Mouse (Mus musculus): ENCODE data around the gene 4930583I09Rik.
A peak's percentile ranks its signal among the peaks of the same experiment; 100 is the strongest.

Gene 4930583I09Rik

GRCm38 (mm10) chr17:64835928-64836327 is at the start of gene 4930583I09Rik:
4930583I09Rik (minus strand) TSS chr17:64836071.
- no peak for DNase-seq

- no peak for DNase-seq
Observed at GRCm38 (mm10) chr17:64876111-64876510, 40.2 kb upstream of the 4930583I09Rik start.

GRCm38 (mm10) chr17:64873651-64874072 is 37.8 kb upstream of the 4930583I09Rik start:
- no peak for DNase-seq

- DNase-seq: no peak
Observed at GRCm38 (mm10) chr17:64863817-64864216, 27.9 kb upstream of the 4930583I09Rik start.

- DNase-seq: no peak
Observed at GRCm38 (mm10) chr17:64860963-64861362, 25.1 kb upstream of the 4930583I09Rik start.

- no peak for DNase-seq
Observed at GRCm38 (mm10) chr17:64858848-64859247, 23.0 kb upstream of the 4930583I09Rik start.

- DNase-seq: no peak
Observed at GRCm38 (mm10) chr17:64848031-64848430, 12.2 kb upstream of the 4930583I09Rik start.

GRCm38 (mm10) chr17:64846654-64847053 is 10.8 kb upstream of the 4930583I09Rik start:
- no peak for DNase-seq

- DNase-seq: no peak
Observed at GRCm38 (mm10) chr17:64836892-64837291, 1.0 kb upstream of the 4930583I09Rik start.

- DNase-seq: no peak
Observed at GRCm38 (mm10) chr17:64836352-64836751, 481 bp upstream of the 4930583I09Rik start.

- DNase-seq: peak; percentile 61
Observed at GRCm38 (mm10) chr17:64833906-64834490, 1.9 kb downstream of the 4930583I09Rik start.

- peak; percentile 79 for DNase-seq
Observed at GRCm38 (mm10) chr17:64833071-64833470, 2.8 kb downstream of the 4930583I09Rik start.

GRCm38 (mm10) chr17:64827482-64827881 is 8.4 kb downstream of the 4930583I09Rik start:
- no peak for DNase-seq

GRCm38 (mm10) chr17:64826843-64827242 is 9.0 kb downstream of the 4930583I09Rik start:
- DNase-seq: no peak

GRCm38 (mm10) chr17:64822561-64822960 is 13.3 kb downstream of the 4930583I09Rik start:
- DNase-seq: no peak

GRCm38 (mm10) chr17:64820841-64821593 is 14.9 kb downstream of the 4930583I09Rik start:
- DNase-seq: no peak

GRCm38 (mm10) chr17:64816298-64816697 is 19.6 kb downstream of the 4930583I09Rik start:
- DNase-seq: no peak

- no peak for DNase-seq
Observed at GRCm38 (mm10) chr17:64815806-64816205, 20.1 kb downstream of the 4930583I09Rik start.

- no peak for DNase-seq
Observed at GRCm38 (mm10) chr17:64813568-64813967, 22.3 kb downstream of the 4930583I09Rik start.

GRCm38 (mm10) chr17:64806035-64806589 is 29.8 kb downstream of the 4930583I09Rik start:
- no peak for DNase-seq

GRCm38 (mm10) chr17:64804375-64805124 is 31.3 kb downstream of the 4930583I09Rik start:
- no peak for DNase-seq

- DNase-seq: no peak
Observed at GRCm38 (mm10) chr17:64802956-64803275, 33.0 kb downstream of the 4930583I09Rik start.

- DNase-seq: no peak
Observed at GRCm38 (mm10) chr17:64802168-64802955, 33.5 kb downstream of the 4930583I09Rik start.
